Mouse (Mus musculus): ENCODE measurements around the gene Kif12.

Kif12 gene

GRCm38 (mm10) chr4:63171969-63172685 lies at the start of gene Kif12:
Gene Kif12 (minus strand): TSS chr4:63172131.
- no peak for DNase-seq (ENCODE audit: low spot score)

GRCm38 (mm10) chr4:63221096-63221958 lies 49.4 kb upstream of the Kif12 start:
- DNase-seq (ENCODE audit: low spot score): no peak

GRCm38 (mm10) chr4:63219635-63220034 lies 47.7 kb upstream of the Kif12 start:
- DNase-seq (ENCODE audit: low spot score): no peak

GRCm38 (mm10) chr4:63219059-63219458 lies 47.1 kb upstream of the Kif12 start:
- DNase-seq (ENCODE audit: low spot score): no peak

- no peak for DNase-seq (ENCODE audit: low spot score)
Observed at GRCm38 (mm10) chr4:63217513-63217912, 45.6 kb upstream of the Kif12 start.

GRCm38 (mm10) chr4:63216566-63216965 lies 44.6 kb upstream of the Kif12 start:
- no peak for DNase-seq (ENCODE audit: low spot score)

- no peak for DNase-seq (ENCODE audit: low spot score)
Observed at GRCm38 (mm10) chr4:63215993-63216531, 44.1 kb upstream of the Kif12 start.

GRCm38 (mm10) chr4:63215185-63215992 lies 43.5 kb upstream of the Kif12 start:
- peak; percentile 61 for DNase-seq (ENCODE audit: low spot score)

GRCm38 (mm10) chr4:63213907-63214621 lies 42.1 kb upstream of the Kif12 start, which contains the start of gene Col27a1:
Gene Col27a1 (plus strand): TSS chr4:63214004.
- DNase-seq (ENCODE audit: low spot score): no peak

GRCm38 (mm10) chr4:63205583-63205982 lies 33.7 kb upstream of the Kif12 start:
- DNase-seq (ENCODE audit: low spot score): no peak

- DNase-seq (ENCODE audit: low spot score): no peak
Observed at GRCm38 (mm10) chr4:63203874-63204273, 31.9 kb upstream of the Kif12 start.

GRCm38 (mm10) chr4:63199366-63199765 lies 27.4 kb upstream of the Kif12 start:
- no peak for DNase-seq (ENCODE audit: low spot score)

- DNase-seq (ENCODE audit: low spot score): no peak
Observed at GRCm38 (mm10) chr4:63194366-63194765, 22.4 kb upstream of the Kif12 start.

GRCm38 (mm10) chr4:63191641-63192040 lies 19.7 kb upstream of the Kif12 start:
- DNase-seq (ENCODE audit: low spot score): no peak

- no peak for DNase-seq (ENCODE audit: low spot score)
Observed at GRCm38 (mm10) chr4:63186281-63186870, 14.4 kb upstream of the Kif12 start.

- no peak for DNase-seq (ENCODE audit: low spot score)
Observed at GRCm38 (mm10) chr4:63181556-63181955, 9.6 kb upstream of the Kif12 start.

GRCm38 (mm10) chr4:63171122-63171521 lies 809 bp downstream of the Kif12 start:
- DNase-seq (ENCODE audit: low spot score): no peak

- no peak for DNase-seq (ENCODE audit: low spot score)
Observed at GRCm38 (mm10) chr4:63170061-63170460, 1.9 kb downstream of the Kif12 start.

GRCm38 (mm10) chr4:63166323-63166722 lies 5.6 kb downstream of the Kif12 start:
- no peak for DNase-seq (ENCODE audit: low spot score)

GRCm38 (mm10) chr4:63165636-63166035 lies 6.3 kb downstream of the Kif12 start:
- DNase-seq (ENCODE audit: low spot score): no peak

Measured in T-cell, adult 2 months (primary cell).